In the genomic region with DNA sequence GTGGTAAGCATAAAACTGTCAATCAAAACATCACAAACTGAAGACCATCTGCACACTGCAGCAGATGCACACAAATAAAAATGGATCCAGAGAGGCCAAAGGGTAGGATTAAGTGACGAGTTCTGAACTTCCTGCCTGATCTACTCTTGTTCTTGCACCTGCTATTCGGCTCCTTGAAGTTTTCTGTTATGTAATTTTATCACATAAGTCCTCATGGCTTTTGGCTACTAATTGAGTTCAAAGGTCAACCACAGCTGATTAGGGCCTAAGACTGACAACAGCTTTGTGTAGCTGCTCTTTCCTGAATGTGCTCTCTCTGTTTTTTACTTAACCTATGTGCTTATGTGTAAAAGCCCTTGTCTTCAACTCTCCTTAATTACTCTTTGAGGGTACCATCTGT, we compare ENCODE assay signal across 23 mouse cellular contexts.
DNase-seq lines count a peak whose midpoint lies in the region; ATAC-seq lines count a peak whose summit lies in the region.
"Had no signal": no experiment of that assay in that cellular context is flagged by ENCODE, and none has a peak within 500 bp of the region (broad histone marks: within the 10 kb centered on the region; RNA-seq: fewer than 3 reads in every experiment).

No protein-coding gene starts in this region.

- no peak for DNase-seq in kidney, postnatal 25 days
- peak; percentile 23 for DNase-seq in embryo, embryonic 10.5 days (ENCODE audit: low spot score)
- peak; percentile 30 for DNase-seq in embryonic facial prominence, embryonic 14.5 days (ENCODE audit: low spot score)
- peak; percentile 23 for DNase-seq in retina, embryonic 14.5 days (ENCODE audit: low spot score)
- DNase-seq in urinary bladder, postnatal 25 days (ENCODE audit: low spot score) = no peak
- no peak for DNase-seq in cerebellum, adult 9-11 months
- DNase-seq: B cell, adult 2 months; cerebellum, adult 2 months; forebrain, postnatal 0 days; heart, postnatal 14 days; kidney, adult 18-20 months; kidney, postnatal 36 days; left cerebral cortex, postnatal 4 days; lung, adult 18-20 months; lung, postnatal 14 days; right cerebral cortex, adult 18-20 months; thymus, postnatal 36 days had no signal

- no peaks in the 10 kb centered on the region for H3K4me1 ChIP-seq in kidney, embryonic 14.5 days (ENCODE audit: control insufficient read depth, insufficient read depth, low read length)
- no peaks in the 10 kb centered on the region for H3K4me1 ChIP-seq in embryonic facial prominence, embryonic 14.5 days (ENCODE audit: control insufficient read depth, insufficient read depth, low read length)
- H3K4me1 ChIP-seq: heart, embryonic 12.5 days; hindbrain, embryonic 13.5 days; megakaryocyte, embryonic 14.5 days had no signal

- WGBS in kidney, embryonic 14.5 days = 24% methylated on average over 2 of the region's 2 CpGs
- WGBS in embryonic facial prominence, embryonic 14.5 days = 37% methylated on average over 2 of the region's 2 CpGs

- no peaks in the 10 kb centered on the region for H3K27me3 ChIP-seq in kidney, embryonic 14.5 days (ENCODE audit: control insufficient read depth, insufficient read depth, low read length)
- no peaks in the 10 kb centered on the region for H3K27me3 ChIP-seq in embryonic facial prominence, embryonic 14.5 days (replicated peaks; ENCODE audit: control insufficient read depth, insufficient read depth, low read length)
- H3K27me3 ChIP-seq: heart, embryonic 12.5 days; hindbrain, embryonic 13.5 days; megakaryocyte, embryonic 14.5 days had no signal

- H3K36me3 ChIP-seq in kidney, embryonic 14.5 days (ENCODE audit: control insufficient read depth, insufficient read depth, low read length) = no peaks in the 10 kb centered on the region
- H3K36me3 ChIP-seq in embryonic facial prominence, embryonic 14.5 days (ENCODE audit: control insufficient read depth, insufficient read depth, low read length) = no peaks in the 10 kb centered on the region
- H3K36me3 ChIP-seq: heart, embryonic 12.5 days; hindbrain, embryonic 13.5 days had no signal

- H3K9ac ChIP-seq in kidney, embryonic 14.5 days (ENCODE audit: low read depth, low read length) = no peak overlapping the region
- no peak overlapping the region for H3K9ac ChIP-seq in embryonic facial prominence, embryonic 14.5 days (ENCODE audit: low read depth, low read length)
- H3K9ac ChIP-seq: forebrain, postnatal 0 days; heart, embryonic 12.5 days; hindbrain, embryonic 13.5 days had no signal

- H3K4me3 ChIP-seq in kidney, embryonic 14.5 days (ENCODE audit: low read length) = no peak overlapping the region
- no peak overlapping the region for H3K4me3 ChIP-seq in embryonic facial prominence, embryonic 14.5 days (ENCODE audit: low read depth, low read length)
- H3K4me3 ChIP-seq: heart, embryonic 12.5 days; hindbrain, embryonic 13.5 days; megakaryocyte, embryonic 14.5 days had no signal

- ATAC-seq in kidney, embryonic 14.5 days (ENCODE audit: low FRiP score, low TSS enrichment) = peak; percentile 66
- no peak for ATAC-seq in embryonic facial prominence, embryonic 14.5 days (ENCODE audit: low read depth)
- ATAC-seq: forebrain, postnatal 0 days; midbrain, embryonic 16.5 days had no signal

- H3K4me2 ChIP-seq in kidney, embryonic 14.5 days (replicated peaks; ENCODE audit: low read depth, low read length) = no peak overlapping the region
- H3K4me2 ChIP-seq in embryonic facial prominence, embryonic 14.5 days (ENCODE audit: low read depth, low read length) = no peak overlapping the region
- H3K4me2 ChIP-seq: heart, embryonic 12.5 days; hindbrain, embryonic 13.5 days; liver, embryonic 11.5 days had no signal

- H3K27ac ChIP-seq in kidney, embryonic 14.5 days (ENCODE audit: low read depth, low read length) = no peak overlapping the region
- no peak overlapping the region for H3K27ac ChIP-seq in embryonic facial prominence, embryonic 14.5 days (replicated peaks; ENCODE audit: low read depth, low read length)
- H3K27ac ChIP-seq: hindbrain, embryonic 13.5 days had no signal

- no peaks in the 10 kb centered on the region for H3K9me3 ChIP-seq in kidney, embryonic 14.5 days (ENCODE audit: control insufficient read depth, low read length)
- H3K9me3 ChIP-seq in embryonic facial prominence, embryonic 14.5 days (ENCODE audit: control insufficient read depth, low read length) = no peaks in the 10 kb centered on the region
- H3K9me3 ChIP-seq: heart, embryonic 12.5 days; hindbrain, embryonic 13.5 days; megakaryocyte, embryonic 14.5 days had no signal

Comparison
In these comparisons a context has a peak if more than half of its experiments do, and no peak if none do; other contexts are left out.
1. DNase-seq: peak in embryo, embryonic 10.5 days (single experiment), embryonic facial prominence, embryonic 14.5 days (single experiment) and retina, embryonic 14.5 days (single experiment); none in kidney, postnatal 25 days (0 of 2), urinary bladder, postnatal 25 days (single experiment) and cerebellum, adult 9-11 months (single experiment).